Mouse (Mus musculus) liver (tissue): ENCODE results near the gene Flt3.

Experiments
- DNase-seq: peaks from one replicate; pipeline ENCODE4 v3.0.0-alpha.2; 2020; ENCODE audit warnings: mixed read lengths

The Flt3 gene

DNA sequence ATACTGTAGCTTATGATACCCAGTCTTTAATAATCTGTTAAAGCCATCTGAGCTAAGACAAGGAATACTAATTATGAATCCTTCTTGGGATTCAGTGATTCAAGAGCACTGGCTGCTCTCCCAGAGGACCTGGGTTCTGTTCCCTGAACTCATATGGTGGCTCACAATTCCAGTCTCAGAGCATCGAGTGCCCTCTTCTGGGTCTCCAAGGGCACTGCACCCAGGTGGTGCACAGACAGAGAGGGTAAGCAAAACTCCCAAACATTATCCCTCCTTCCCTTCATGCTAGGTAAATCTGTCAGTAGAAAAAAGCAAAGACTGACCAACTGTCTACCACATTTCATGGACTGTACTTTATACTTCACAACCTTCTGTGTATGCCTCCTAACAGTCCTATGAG is 54.3 kb downstream of the Flt3 start:
- no peak for DNase-seq

DNA sequence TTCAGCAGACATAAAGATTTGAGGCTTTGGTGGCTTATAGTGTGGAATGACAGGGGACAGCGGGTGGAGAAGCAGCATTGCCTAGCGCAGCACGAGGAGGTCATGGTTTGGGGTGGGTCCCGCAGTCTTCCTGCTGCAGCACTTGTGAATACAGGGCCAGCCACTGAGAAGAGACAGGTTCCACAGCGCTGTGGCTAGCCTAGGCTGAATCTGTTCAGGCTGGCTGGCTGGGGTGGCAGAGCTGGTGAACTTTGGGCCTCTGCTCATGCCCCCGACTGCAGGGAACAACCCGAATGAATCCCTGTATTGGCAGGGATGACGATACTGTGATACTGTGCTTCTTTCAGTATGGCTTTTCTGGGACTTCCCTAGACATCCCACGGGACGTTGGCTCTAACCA is 56.4 kb downstream of the Flt3 start:
- DNase-seq: no peak

DNA sequence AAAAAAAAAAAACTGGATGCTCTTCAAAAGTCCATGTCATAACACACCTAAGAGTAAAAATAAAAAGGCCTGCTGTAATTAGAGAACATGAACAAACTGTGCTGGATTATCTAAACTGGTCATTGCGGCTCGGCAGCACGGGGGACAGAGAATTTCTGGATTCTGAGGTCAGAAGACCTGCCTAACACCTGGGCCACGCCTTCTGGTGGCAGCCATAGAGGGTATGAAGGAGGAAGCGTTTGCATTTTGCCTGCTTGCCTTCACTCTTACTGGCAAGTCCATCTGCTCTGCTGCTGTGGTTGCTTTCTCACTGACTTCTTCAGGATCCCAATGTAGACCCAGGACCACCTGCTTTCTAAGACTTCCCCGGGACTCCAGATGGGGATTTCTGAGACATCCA is 57.4 kb downstream of the Flt3 start:
- DNase-seq: no peak

DNA sequence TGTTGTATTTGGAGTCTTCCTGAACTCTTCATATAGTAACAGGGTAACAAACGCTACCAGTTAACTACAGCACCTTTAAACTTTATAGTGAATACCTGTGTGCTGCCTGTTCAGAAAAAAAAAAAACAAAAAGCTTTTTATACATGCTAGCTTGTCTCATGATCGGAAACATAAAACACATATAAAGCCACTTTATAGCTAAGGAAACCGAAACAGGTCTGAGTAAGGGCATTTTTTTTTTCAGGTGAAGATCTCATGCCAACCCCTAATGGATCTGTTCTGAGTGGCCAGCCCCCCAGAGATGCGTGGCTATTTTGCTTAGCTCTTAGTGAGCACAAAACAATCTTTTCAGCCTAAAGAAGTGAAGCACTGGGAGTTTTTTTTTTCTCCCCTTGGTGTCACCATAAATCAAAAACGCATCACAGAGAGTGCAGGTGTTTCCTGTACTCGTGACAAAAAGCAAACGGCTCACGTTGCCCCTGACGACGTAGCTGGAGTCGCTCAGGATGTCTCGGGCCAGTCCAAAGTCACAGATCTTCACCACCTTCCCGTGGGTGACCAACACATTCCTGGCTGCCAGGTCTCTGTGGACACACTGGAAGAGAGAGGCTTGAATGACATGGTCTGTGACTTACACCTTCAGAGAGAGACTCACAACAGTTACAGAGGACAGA is 59.4 kb downstream of the Flt3 start:
- DNase-seq: no peak

DNA sequence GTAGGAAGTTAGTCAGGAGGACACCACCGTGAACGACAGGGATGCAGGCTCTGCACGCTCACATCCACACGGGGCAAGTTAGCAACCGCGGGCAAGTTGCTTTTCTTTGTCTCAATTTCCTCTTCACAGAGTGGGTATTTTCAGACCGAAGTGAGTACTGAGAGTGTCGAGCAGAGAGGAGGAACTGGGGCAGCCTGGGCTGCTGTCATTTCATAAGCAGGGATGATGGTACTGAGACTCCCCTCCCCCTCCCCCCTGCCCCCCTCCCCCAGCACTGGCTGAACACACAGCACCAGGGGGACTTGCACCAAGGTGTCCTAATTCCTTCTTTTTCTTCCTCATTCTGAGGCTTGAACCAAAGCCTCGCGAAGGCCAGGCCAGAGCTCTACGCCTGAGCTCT is 60.7 kb downstream of the Flt3 start:
- no peak for DNase-seq

DNA sequence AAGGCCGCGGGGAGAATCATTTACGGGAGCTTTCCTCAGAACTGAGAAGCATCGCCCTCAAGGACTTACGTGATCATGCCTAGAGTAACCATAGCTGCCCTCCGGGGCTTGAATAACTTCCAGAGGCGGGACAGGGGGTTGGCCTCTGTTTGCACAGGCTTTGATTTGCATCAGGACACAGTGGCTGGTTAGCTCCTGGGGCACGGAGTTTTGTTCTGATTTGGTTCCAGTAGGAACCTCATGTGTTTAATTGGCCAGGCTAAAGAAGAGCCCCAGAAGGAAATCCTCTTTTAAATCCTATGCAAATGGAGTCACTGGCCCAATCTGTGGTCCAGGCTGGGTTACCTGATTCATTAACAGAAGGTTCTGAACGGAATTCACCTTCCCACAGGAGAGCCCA is 61.3 kb downstream of the Flt3 start:
- DNase-seq: no peak

DNA sequence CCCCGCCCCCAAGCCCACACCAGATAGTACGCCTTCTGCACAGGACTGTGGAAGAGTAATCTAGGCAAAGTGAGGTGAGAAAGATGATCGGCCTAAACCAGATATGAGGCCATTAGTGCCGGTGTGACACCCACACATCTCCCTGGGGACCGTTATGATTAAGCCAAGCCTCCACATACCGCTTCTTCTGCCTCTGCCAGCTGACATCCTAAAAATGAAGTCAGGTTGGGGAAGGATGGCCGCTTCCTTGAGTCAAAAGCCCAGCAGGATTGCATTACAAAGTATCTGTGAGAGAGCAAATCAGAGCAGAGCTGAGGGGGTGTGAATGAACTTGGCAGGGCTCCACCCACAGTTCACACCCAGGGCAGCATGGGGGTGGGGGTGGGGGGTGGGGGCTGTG is 67.6 kb downstream of the Flt3 start:
- no peak for DNase-seq

DNA sequence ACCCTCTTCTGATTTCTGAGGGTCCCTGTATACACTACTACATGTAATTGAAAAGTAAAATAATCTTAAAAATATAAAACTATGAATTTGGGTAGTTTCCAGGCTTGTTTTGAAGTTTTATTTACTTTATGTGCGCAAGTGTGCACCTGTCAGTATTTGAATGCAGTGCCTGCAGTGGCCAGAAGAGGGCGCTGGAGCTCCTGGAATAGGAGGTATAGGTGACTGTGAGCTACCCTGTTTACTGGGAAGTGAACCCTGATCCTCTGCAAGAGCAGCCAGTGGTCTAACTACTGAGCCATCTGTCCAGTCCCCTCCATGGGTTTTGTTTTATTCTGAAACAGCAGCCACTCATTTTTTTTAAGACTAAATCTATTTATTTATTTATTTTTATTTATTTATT is 68.7 kb downstream of the Flt3 start:
- peak; percentile 80 for DNase-seq

DNA sequence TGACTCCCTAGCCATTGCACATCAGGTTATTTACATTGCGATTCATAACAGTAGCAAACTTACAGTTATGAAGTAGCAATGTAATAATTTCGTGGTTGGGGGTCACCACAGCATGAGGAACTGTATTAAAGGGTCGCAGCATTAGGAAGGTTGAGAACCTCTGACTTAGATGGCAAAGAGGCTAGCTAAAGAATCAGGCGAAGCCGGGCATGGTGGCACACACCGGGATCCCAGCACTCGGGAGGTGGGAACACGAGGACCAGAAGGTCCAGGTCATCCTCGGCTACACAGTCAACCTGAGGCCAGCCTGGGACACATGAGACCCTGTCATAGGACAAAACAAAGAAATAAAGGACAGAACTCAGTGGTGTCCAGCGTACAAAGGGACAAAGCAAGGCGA is 70.3 kb downstream of the Flt3 start:
- DNase-seq: no peak

DNA sequence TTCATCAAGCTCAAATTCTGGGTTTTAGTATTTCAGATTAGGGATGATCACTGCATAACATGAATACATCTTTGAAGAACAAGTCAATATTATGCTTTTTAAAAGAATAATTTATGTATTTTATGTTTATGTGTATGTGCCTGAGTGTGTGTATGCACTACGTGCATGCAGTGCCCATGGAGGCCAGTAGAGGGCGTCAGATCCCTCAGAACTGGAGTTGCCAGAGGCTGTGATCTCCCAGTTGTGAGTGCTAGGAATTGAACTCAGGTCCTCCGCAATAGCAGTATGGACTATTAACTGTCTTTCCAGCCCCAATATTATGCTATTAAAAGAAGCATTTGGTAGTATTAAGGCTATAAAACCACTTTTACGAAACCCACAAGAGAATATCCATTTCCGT is 72.7 kb downstream of the Flt3 start:
- no peak for DNase-seq

DNA sequence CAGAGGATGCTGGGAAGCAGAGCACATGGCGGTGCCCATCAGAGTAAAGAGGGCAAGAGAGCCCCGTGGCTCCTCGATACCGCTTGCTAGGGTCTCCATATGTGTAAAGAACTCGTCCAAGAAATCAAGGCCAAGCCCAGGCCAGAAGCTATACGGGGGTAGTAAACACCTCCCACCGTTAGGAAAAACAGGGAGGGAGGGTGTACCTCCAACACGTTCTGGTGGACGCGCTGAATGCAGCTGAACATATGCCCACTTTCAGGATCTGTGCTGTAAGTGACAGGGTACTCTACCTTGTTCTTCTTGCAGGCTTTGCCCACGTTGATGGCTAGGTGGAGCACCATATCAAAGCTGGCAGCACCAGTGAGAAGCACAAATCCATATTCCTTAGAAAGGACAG is 74.4 kb downstream of the Flt3 start:
- DNase-seq: no peak

DNA sequence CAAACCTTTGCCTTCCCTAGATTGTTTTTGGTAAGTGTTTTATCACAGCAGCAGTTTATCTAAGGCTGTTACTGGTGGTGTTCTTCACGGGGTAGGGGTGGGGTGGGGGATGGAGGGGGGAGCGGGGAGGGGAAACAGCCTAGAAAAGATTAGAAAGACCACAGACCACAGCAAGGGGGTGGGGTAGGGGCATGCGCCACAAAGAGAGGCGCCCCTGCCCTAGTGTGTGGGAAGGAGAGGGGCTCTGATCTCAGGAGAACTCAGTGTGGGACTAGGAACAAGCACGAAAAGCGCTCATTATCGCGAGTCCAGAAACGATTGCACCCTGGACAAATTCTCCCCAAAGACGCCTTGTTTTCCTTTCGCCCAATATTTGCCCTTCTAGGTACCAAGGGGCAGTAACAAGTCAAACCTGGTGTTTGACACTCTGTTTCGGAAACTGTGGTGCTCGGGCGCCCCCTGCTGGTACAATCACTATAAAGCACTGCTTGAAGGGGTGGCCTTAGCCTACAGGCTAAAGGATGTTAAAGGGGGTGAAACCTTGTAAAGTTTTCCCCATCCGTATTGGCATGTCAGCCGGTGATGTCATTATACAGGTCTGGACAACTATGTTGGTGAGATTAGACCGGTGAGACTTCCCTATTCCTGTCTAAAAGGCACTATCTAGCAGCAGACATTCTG is 76.9 kb downstream of the Flt3 start:
- DNase-seq: peak; percentile 80

DNA sequence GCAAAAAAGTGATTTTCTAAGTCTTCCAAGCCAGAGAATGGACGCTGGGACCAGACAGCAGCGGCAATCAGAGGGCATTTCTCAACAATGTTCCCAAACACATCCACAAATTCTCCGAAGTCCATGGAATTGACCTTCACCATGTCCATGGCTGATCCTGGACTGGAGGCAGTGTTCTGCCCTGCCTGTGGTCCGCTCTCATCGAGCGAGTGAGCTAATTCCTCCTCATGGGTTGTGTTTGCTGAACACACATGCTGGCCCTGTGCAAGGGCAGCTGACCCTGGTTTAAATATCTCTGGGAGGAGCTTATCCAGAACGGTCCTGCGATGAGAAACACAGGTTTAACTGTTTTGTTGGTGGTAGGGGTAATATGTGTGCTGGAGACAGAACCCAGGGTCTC is 78.1 kb downstream of the Flt3 start, which contains the start of gene Urad:
Urad (minus strand) TSS at position 258 of the 400 bp plus-strand sequence.
- no peak for DNase-seq

DNA sequence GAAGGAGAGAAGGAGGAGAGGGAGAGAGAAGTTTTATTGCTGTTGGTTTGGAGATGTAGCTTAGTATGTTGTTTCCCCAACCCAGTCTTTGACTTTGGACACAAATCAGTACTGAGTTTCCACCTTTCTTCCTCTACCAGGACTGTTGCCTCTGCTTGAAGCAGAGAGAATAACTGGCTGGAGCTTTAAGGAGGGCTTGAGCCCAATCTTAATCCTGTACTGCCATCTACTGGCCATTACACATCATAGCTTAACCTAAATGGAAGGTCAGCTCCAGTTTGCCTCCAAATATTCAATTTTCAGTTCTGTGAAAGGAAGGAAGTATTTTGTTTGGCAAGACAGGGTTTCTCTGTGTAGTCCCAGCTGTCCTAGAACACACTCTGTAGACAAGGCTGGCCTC is 80.6 kb downstream of the Flt3 start:
- no peak for DNase-seq

DNA sequence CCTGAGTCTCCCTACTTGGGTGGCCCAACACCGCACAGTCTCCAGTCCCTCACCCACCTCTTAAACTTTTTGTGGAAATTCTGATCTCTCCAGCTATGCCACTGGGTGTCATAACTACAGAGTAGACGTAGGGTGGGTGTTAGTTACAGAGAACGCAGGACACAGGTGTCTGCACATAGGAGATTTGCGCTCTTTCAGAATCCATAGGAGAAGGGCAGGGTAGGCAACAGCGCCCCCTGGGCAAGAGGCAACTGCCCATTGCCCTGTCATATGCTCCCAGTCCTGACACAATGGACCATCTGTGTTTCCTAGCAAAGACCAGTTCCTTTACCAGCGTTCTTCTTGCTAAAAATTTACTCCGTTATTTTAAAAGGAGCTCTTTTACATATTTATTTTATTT is 82.3 kb downstream of the Flt3 start:
- no peak for DNase-seq

DNA sequence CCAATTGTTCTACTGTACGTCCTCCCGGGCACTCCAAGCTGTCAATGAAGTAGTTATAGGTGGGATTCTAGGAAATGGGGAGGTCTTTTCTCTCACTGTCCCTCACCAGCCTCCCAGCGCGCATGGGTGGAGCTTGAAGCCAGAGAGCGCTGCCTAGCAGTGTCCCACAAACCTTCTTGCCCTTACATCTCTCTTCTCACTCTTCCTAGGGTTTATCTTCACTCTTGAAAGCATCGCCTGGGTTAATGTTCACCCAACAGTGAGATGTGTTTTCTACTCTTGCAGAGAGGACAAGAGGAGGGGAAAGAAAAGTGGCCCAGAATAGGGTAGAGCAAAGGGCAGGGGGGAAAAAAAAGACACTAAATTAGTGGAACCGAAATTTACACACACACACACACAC is 83.0 kb downstream of the Flt3 start:
- no peak for DNase-seq

DNA sequence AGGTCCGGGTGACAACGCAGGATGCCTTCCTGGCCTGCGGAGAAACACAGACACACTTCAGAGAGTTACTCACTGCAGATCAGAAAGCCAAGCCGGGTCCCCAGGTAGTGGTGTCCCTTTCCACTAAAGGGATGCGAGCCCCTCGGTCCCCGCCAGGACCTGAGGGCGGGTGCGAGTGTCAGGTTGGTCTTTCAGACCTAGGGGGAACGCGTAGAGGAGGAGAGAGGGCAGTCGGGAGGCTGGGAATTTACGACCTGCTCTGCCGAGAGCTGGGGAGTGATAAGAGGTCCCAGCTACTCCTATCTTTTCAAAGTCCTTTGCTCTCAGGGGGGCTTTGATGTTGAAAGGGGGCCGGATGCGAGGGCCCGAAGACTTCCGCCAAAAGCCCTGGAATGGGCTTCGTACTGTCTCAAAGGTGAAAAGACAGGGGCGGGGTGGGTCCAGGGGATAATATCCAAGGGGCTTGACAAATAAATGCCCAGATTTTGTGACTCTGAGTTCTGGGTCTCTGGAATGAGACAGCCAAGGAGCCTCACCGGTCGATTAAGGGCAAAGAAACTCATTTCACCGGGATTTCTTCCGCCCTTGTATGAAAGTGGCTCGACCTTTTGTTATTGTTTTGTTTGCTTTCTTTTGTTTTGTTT is 84.7 kb downstream of the Flt3 start:
- DNase-seq: no peak

DNA sequence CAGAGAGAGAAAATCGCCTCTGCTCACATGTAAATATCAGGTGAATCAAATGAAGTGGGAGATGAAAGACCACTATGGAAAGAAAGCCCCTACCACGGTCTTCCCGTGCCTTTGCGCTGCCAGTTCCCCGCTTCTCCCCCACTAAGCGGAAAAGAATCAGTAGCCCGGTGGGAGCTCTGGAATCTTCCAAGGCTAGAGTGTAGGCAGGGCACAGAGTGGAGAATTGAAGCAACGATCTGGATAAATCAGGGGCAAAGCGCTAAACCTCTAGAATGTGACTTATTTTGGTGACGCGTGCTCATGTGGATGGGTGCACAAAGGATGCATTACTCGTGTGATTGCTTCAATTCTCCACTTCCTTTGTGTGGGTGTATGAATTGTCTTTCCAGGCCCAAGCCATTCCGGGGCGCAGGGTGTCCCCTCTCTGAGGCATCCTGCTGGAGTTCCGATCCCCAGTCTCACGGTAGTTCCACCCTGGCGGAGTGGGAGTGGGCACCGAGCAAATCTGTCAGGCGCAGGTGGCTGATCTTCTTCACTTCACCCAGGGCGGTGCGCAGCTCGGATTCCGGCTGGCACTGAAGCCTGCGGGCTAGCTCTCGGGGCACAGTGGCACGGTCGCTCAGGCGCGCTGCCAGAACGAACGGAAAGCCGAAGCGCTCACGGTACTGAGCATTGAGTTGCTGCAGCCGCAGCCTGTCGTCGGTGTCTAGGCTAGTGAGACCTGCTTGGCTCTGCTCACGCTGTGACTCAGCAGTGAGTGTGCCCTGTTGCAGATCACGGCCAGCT is 85.5 kb downstream of the Flt3 start:
- DNase-seq: no peak

DNA sequence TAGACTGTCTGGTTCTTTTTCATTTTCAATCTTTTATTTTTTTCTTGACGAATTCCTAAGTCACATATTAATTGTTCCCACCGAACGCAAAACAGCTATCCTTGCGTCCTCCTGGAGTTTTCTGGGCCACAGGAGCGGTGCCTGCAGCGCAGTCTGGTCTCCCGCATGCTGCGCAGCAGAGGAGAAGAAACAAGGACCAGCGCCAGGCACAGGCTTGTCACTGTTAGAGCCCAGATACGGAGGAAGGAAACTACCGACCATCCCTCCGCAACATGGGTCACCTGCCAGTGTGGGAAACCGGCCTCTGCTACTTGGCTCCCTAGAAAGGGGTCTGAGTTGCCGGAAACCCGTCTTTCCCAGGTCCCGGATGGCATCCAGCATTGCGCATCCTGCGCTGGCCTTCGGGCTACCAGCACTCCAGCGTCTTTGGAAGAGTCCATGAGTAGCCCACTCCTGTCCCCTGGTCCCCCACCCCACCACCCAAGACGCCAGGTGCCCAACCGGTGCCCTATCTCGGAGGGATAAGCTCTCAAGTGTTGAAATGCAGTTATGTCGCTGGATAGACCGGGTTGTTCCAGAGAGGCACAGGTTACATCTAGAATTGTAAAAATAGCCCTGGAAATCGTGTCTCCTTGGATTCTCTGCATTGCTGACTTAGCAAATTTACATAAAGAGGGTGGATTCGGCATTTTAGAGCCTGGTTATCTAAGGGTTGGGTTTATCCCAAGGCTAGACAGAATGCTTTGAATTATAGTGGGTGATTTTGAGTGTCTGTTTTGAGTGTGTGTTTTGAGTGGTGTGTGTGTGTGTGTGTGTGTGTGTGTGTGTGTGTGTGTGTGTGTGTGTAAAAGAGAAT is 87.2 kb downstream of the Flt3 start:
- no peak for DNase-seq

DNA sequence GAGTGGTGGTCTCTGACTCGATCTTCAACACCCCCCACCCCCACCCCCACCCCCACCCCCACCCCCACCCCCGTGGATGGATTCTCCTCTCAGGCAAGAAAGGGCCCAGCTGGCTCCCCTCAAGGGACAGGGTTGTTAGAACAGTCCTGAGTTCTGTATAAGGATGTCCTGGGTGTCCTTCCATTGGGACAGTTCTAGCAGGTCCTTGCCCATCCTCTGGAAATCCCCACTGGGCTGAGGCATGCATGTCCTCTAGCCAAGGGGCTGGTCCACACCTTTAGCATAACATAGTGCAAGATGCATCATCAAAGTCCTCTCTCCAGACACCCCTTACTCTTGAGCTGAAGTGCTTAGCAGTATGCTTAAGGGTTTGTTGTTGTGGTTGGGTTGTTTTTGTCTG is 90.5 kb downstream of the Flt3 start:
- no peak for DNase-seq

DNA sequence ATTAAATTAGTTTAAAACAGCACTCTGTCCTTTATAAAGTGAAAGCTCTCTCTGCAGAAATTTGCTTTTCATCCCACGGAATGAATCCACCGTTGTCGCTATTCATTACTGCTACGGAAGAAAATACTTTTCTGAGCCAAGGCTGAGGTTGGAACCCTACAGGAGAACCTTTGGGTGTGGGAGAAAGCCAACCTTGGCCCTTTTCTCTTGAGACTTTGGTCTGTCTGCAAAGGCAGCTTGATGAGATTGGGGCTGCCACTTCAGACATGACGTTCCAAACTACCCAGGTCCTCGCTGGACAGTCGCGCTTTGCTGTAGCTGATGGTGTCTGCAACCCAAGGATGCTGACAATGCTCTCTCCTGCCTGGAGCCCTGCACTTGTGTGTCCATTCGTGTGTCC is 91.8 kb downstream of the Flt3 start:
- DNase-seq: no peak

DNA sequence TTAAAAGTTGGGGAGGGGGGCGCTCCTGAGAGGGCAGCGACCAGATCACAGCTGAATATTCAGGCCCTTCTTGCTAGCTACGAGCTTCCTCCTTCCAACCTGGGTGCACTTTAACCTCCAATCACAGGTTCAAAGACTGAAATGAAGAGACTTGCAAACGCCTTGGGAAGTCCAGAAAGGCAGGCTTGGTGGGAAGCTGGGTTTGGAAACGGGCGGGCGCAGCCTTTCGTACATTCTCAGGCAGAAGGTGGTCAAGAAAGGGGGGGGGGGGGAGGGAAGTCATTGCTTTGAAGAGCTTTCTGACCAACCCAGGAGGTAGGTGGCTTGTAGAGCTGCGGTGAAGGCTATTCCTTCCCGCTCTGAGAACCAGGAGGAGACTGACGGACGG is 92.9 kb downstream of the Flt3 start:
- no peak for DNase-seq
